Mouse (Mus musculus) cerebellum, adult 2 months (tissue): ENCODE data around the gene Plrg1.

Experiments
- CTCF ChIP-seq: fragments of 200-500 bp; IDR thresholded peaks from 2 replicates; pipeline ENCODE4 v1.5.1; 2011; ENCODE audit warnings: low read depth, mild to moderate bottlenecking, control low read depth, low read length, moderate library complexity, borderline replicate concordance; ENCODE audit not compliant: insufficient read depth
- POLR2A ChIP-seq: fragments of 200-500 bp; IDR thresholded peaks from 2 replicates; pipeline ENCODE4 v1.6.1; 2011; ENCODE audit warnings: low read length, control low read depth, borderline replicate concordance; ENCODE audit not compliant: insufficient read depth

DNA sequence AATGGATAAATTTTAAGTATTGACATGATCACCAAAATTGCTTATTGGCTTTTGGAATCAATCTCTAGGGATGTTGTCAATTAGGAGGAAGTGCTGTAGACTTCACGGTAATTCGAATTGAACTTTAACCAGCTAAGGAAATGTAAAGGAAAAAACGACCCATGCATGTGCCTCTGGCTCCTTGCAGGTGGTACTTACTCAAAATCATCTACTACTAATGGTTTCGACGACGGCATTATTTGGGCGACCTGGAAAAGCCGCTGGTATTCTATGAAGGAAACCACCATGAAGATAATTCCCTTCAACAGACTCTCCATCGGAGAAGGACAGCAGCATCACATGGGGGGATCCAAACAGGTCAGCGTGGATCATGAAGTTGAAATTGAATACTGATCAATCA lies 41.4 kb upstream of the Plrg1 start:
- TF ChIP-seq POLR2A: no peak
- no peak for TF ChIP-seq CTCF
